Mouse (Mus musculus) stomach, embryonic 14.5 days (tissue): ENCODE measurements around the gene Taf4. TPM values are rescaled to one million over a fixed set of nuclear protein-coding genes. Genes with fewer than 3 reads are reported as not detected.

Source experiments
- ATAC-seq: fragments of 200-750 bp; cut with Nextera tagmentation; 2 replicates; pipeline ENCODE4 v1.8.0; 2017; ENCODE audit warnings: low read depth, moderate TSS enrichment; ENCODE audit not compliant: insufficient number of reproducible peaks, insufficient read depth, low FRiP score
- H3K27ac ChIP-seq: fragments of 300-500 bp; sonication (generic); 2 replicates; pipeline ENCODE4 v1.5.1; 2014; ENCODE audit warnings: mild to moderate bottlenecking, low read length, moderate library complexity, mixed read lengths
- H3K27me3 ChIP-seq: fragments of 300-500 bp; sonication (generic); 2 replicates; pipeline ENCODE4 v1.6.1; 2014; ENCODE audit warnings: low read length, control low read depth, mixed read lengths; ENCODE audit not compliant: control insufficient read depth, insufficient read depth
- H3K36me3 ChIP-seq: fragments of 300-500 bp; sonication (generic); 2 replicates; pipeline ENCODE4 v1.6.1; 2014; ENCODE audit warnings: mild to moderate bottlenecking, control low read depth, low read length, moderate library complexity, mixed read lengths; ENCODE audit not compliant: control insufficient read depth, insufficient read depth
- H3K4me1 ChIP-seq: fragments of 300-500 bp; sonication (generic); 2 replicates; pipeline ENCODE4 v1.6.1; 2014; ENCODE audit warnings: low read length, control low read depth, mixed read lengths; ENCODE audit not compliant: control insufficient read depth, insufficient read depth
- H3K4me2 ChIP-seq: fragments of 300-500 bp; sonication (generic); replicated peaks from 2 replicates; pipeline ENCODE4 v1.6.1; 2014; ENCODE audit warnings: low read depth, low read length, control low read depth
- H3K4me3 ChIP-seq: fragments of 300-500 bp; sonication (generic); 2 replicates; pipeline ENCODE4 v1.5.1; 2014; ENCODE audit warnings: low read depth, low read length, control low read depth
- H3K9ac ChIP-seq: fragments of 300-500 bp; sonication (generic); replicated peaks from 2 replicates; pipeline ENCODE4 v1.6.1; 2014; ENCODE audit warnings: low read depth, mild to moderate bottlenecking, control low read depth, low read length, moderate library complexity, mixed read lengths
- H3K9me3 ChIP-seq: fragments of 300-500 bp; sonication (generic); 2 replicates; pipeline ENCODE4 v1.6.1; 2016; ENCODE audit warnings: low read depth, low read length, control low read depth; ENCODE audit not compliant: control insufficient read depth
- WGBS: fragments of 180-500 bp; shearing (Covaris S2); extraction: QIAGEN DNeasy Blood & Tissue Kit; methylation state at CpG from one replicate; pipeline ENCODE4 v1.1.7; 2014; 5-methylcytosine and 5-hydroxymethylcytosine counted together
- polyA plus RNA-seq: library from polyadenylated mRNA; unstranded; fragments of >200 nt; fragmentation: Nextera tagmentation; extraction: Ambion mirVana; gene quantifications from 2 replicates; pipeline ENCODE4 v1.2.1, GENCODE M21; 2014

The Taf4 gene
- polyA plus RNA-seq, 1 experiment from 2014 or later: 6.8 TPM

DNA sequence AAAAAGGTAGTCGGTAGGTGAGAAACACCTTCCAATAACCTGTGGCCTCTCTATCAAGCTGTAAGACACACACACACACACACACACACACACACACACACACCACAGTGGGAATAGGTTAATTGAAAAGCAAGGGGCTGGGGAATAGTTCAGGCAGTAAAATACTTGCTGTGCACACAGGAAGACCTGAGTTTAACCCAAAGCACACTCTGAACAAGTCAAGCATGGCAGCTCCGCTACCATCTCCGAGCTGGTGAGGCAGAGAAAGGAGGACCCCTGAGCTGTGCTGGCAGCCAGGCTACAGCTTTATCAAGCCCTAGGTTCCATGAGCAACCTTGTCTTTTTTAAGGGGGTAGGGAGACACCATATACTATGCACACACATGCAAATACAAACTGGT, 7.3 kb downstream of the Taf4 start:
- Histone ChIP-seq H3K27me3 (no peaks in the 10 kb centered on the region), H3K4me1 (peaks cover 15% of the 10 kb centered on the region; the same call in 1 of the 2 replicates), H3K9ac (no peak overlapping the region), H3K4me3 (no peak overlapping the region), H3K36me3 (no peaks in the 10 kb centered on the region), H3K27ac (no peak overlapping the region), H3K4me2 (no peak overlapping the region), H3K9me3 (no peaks in the 10 kb centered on the region)
- 85% methylated on average over 3 of the region's 3 CpGs for WGBS
- no peak for ATAC-seq

DNA sequence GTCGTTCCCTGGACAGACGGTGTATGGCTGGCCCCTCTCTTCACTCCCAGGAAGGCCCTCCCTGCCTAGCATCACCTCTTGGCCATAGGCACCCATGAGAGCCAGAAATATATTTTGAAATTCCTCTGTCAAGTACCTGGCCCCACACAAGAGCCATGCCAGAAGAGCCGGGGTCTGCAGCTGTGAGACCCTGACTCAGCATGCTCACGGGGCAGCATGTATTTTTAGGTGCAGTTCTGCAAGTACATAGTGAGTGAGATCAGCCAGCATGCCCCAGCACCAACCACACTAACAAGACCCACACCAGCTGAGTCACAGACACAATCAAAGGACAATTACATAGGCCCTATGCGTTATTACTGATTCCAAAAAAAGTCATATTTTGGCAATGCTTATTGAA, 8.8 kb downstream of the Taf4 start:
- WGBS: 57% methylated on average over 5 of the region's 5 CpGs

DNA sequence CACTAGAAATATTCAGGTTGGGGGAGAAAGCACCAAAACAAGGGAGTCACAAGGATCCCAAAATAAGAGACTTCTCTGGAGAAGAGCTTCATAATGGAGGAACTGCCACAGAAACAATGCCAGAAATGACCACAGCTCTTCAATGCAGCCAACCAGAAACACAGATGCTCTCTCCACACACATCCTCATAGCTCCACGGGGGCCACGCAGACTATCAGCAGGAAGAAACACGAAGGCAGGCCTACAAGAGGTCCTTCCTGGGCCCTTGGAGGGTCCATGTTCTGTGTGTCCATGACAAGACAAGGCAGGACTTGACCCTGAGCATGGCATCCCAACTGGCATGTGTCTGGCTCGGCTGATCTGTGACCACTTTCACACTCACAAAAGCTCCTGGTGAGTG, 15.0 kb downstream of the Taf4 start:
- no peak overlapping the region for H3K4me2 ChIP-seq
- no peaks in the 10 kb centered on the region for H3K36me3 ChIP-seq
- 0 out of 2 replicates have a peak, but pooled peaks cover 2% of the 10 kb centered on the region for H3K4me1 ChIP-seq
- no peak overlapping the region for H3K27ac ChIP-seq
- ATAC-seq: no peak
- H3K9me3 ChIP-seq: no peaks in the 10 kb centered on the region
- no peak overlapping the region for H3K9ac ChIP-seq
- 82% methylated on average over 4 of the region's 4 CpGs for WGBS
- no peak overlapping the region for H3K4me3 ChIP-seq
- H3K27me3 ChIP-seq: no peaks in the 10 kb centered on the region

More for the DNA sequence above, 8.8 kb downstream of the Taf4 start:
- Histone ChIP-seq H3K9ac (no peak overlapping the region), H3K27ac (no peak overlapping the region), H3K4me2 (no peak overlapping the region), H3K9me3 (no peaks in the 10 kb centered on the region), H3K4me1 (peaks cover 3% of the 10 kb centered on the region; the same call in 1 of the 2 replicates), H3K36me3 (no peaks in the 10 kb centered on the region), H3K27me3 (no peaks in the 10 kb centered on the region), H3K4me3 (no peak overlapping the region)
- no peak for ATAC-seq

DNA sequence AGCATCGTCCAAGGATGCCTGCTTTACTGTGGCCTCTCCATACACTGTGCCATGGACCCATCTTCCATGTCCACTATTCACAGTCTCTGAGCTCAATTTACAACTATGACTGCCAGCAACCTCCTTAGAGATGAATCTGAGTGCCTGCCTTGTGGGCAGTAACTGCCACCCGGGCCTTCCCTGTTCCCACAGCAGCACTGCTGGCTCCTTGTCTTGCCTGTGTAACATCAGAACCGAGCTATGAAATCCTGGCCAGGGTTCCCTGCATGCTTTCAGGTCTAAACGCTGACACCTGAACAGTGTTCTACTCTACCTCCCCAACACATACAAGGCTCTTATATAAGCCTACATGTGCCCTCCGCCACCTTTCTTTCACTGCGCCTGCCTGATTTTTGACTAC, 16.1 kb downstream of the Taf4 start:
- ATAC-seq: no peak
- H3K4me3 ChIP-seq: no peak overlapping the region
- H3K9ac ChIP-seq: 0 out of 2 replicates have a peak overlapping the region, but pooled peaks have one; percentile 14
- WGBS: 85% methylated on average over 6 of the region's 6 CpGs
- H3K27ac ChIP-seq: no peak overlapping the region
- 0 out of 2 replicates have a peak, but pooled peaks cover 2% of the 10 kb centered on the region for H3K4me1 ChIP-seq
- no peaks in the 10 kb centered on the region for H3K9me3 ChIP-seq
- no peaks in the 10 kb centered on the region for H3K27me3 ChIP-seq
- no peak overlapping the region for H3K4me2 ChIP-seq
- H3K36me3 ChIP-seq: no peaks in the 10 kb centered on the region

DNA sequence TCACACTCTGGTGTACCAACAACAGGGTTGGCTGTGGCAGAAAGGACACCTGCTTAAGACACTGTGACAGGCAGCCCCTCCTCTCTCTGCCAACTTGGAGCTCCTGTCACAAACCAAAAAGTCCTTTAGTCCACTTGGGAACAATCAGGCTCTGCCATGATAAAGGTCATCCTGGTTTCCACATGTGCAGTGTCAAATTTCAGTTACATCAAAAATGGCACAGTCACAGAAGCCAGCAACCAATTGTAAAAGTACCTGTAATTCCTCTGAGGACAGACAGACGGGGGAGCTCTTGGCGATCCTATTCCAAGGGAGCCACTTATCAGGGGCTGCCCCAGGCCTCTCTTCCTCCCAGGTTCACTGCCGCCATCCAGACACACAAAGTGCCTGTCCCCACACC, 17.1 kb downstream of the Taf4 start:
- Histone ChIP-seq H3K4me2 (no peak overlapping the region), H3K9me3 (no peaks in the 10 kb centered on the region), H3K27ac (no peak overlapping the region), H3K36me3 (no peaks in the 10 kb centered on the region), H3K4me1 (0 out of 2 replicates have a peak, but pooled peaks cover 2% of the 10 kb centered on the region), H3K4me3 (no peak overlapping the region), H3K27me3 (no peaks in the 10 kb centered on the region), H3K9ac (no peak overlapping the region)
- 35% methylated on average over 3 of the region's 3 CpGs for WGBS
- ATAC-seq: no peak

DNA sequence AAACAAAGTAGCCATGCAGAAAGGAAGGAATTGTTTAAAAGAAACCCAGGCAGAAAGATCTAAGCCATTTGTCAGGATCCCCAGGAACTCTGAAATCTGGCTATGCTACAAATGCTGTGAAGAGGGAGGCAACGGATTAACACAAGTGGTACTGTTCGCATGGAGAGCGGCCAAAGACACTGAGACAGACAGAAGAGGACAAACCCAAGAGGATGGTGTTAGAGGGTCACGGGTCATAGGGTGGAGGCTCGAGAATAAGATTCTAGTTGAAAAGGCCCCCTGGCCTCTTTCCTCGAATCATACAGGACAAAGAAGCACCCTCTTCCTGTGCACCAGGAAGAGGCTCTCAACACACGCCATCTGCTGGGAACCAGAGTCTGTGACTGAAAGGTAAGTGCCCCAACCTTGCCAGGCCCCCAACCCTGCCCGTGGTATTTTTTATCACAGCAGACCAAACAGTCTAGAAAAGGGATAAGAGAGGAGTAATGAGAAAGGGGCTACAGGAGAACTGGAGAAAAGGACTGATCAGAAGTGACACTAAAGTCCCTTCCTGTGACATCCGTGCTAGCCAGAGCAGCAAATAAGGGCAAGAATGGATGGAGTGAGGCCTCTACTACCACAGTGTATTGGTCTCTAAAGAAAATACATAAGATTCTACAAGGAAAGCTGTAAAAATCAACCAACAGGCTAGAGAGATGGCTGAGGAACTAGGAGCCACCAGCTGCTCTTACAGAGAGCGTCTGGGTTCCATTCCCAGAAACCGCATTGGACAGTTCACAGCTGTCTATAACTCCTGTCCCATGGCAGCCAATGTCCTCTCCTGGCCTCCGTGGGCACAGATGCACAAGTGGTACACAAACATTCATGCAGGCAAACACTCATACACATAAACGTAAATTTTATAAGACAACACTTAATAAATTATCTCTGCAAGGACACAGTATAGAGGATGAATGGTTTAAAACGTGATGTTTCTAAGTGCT, 24.6 kb downstream of the Taf4 start:
- 66% methylated on average over 14 of the region's 14 CpGs for whole genome bisulfite sequencing
- Histone ChIP-seq H3K4me2 (no peak overlapping the region), H3K27ac (no peak overlapping the region), H3K4me3 (no peak overlapping the region), H3K9ac (no peak overlapping the region), H3K36me3 (no peaks in the 10 kb centered on the region), H3K9me3 (no peaks in the 10 kb centered on the region), H3K27me3 (no peaks in the 10 kb centered on the region), H3K4me1 (peaks cover 27% of the 10 kb centered on the region)
- ATAC-seq: no peak

DNA sequence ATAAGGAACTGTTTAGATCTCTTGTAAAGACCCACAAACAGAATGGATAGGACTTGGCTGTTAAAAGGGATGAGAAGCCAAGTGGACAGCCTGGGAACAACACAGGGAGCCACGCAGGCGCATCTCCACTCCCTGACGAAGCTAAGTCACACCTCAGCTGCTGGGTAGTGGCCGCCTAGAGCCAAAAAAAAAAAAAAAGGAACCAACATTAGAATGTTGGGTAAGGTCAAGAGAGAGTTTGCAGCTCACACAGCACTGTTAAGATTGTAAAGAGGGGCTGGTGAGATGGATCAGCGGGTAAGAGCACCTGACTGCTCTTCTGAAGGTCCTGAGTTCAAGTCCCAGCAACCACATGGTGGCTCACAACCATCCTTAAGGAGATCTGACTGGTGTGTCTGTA, 27.6 kb downstream of the Taf4 start:
- no peaks in the 10 kb centered on the region for H3K9me3 ChIP-seq
- 84% methylated on average over 5 of the region's 5 CpGs for WGBS
- H3K27me3 ChIP-seq: no peaks in the 10 kb centered on the region
- H3K36me3 ChIP-seq: no peaks in the 10 kb centered on the region
- H3K4me3 ChIP-seq: no peak overlapping the region
- peaks cover 27% of the 10 kb centered on the region for H3K4me1 ChIP-seq
- no peak overlapping the region for H3K9ac ChIP-seq
- no peak for ATAC-seq
- no peak overlapping the region for H3K27ac ChIP-seq
- no peak overlapping the region for H3K4me2 ChIP-seq

DNA sequence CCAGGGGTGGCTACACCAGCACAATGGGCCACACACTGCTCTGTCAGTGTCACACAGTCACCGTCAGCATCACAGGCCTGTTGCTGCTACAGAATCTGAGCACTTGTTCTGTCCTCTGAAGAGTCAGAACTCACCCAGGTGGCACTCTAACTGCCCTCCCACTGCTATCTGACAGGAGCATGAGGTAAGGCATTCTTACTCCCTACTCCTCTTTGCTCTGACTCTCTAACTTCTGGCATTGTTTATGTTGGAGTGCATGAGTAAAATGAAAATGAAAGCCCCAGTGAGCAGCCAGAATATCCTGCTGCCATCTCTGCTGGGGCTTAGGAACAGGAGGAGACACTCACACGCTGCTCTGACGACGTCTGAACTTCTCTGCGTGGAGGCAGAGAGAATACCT, 28.8 kb downstream of the Taf4 start:
- 30% methylated on average over 5 of the region's 5 CpGs for WGBS
- Histone ChIP-seq H3K27me3 (no peaks in the 10 kb centered on the region), H3K4me3 (no peak overlapping the region), H3K9me3 (no peaks in the 10 kb centered on the region), H3K27ac (no peak overlapping the region), H3K36me3 (no peaks in the 10 kb centered on the region), H3K9ac (no peak overlapping the region), H3K4me2 (no peak overlapping the region), H3K4me1 (peaks cover 23% of the 10 kb centered on the region; the same call in 1 of the 2 replicates)
- ATAC-seq: no peak
